Mouse (Mus musculus) E14TG2a.4 (cell line): ENCODE data around the gene Ntrk1.

Experiments
- H3K27me3 ChIP-seq: 2 replicates; pipeline ENCODE4 v1.6.1; 2014; ENCODE audit warnings: low read length, control low read depth; ENCODE audit not compliant: insufficient read depth
- H3K36me3 ChIP-seq: 2 replicates; pipeline ENCODE4 v1.6.1; 2014; ENCODE audit warnings: low read length, control low read depth; ENCODE audit not compliant: insufficient read depth
- H3K4me1 ChIP-seq: replicated peaks from 2 replicates; pipeline ENCODE4 v1.6.1; 2014; ENCODE audit warnings: low read depth, low read length, control low read depth
- H3K4me3 ChIP-seq: replicated peaks from 2 replicates; pipeline ENCODE4 v1.5.1; 2014; ENCODE audit warnings: mild to moderate bottlenecking, low read length
- H3K9me3 ChIP-seq: 2 replicates; pipeline ENCODE4 v1.6.1; 2014; ENCODE audit warnings: low read length, control low read depth
- CTCF ChIP-seq: conservative IDR thresholded peaks from 2 replicates; pipeline ENCODE4 v1.5.1; 2014; ENCODE audit warnings: low read length
- NANOG ChIP-seq: IDR thresholded peaks from 2 replicates; pipeline ENCODE4 v1.6.1; 2014; ENCODE audit warnings: borderline replicate concordance, low read length, mixed read lengths
- POU5F1 ChIP-seq: IDR thresholded peaks from 2 replicates; pipeline ENCODE4 v1.6.1; 2014; ENCODE audit warnings: low read length, borderline replicate concordance

The Ntrk1 gene

GRCm38 (mm10) chr3:87764506-87764905 lies 30.5 kb downstream of the Ntrk1 start:
- Histone ChIP-seq H3K4me1 (peaks cover 48% of the 10 kb centered on the region), H3K9me3 (no peaks in the 10 kb centered on the region), H3K27me3 (peaks cover 58% of the 10 kb centered on the region), H3K36me3 (no peaks in the 10 kb centered on the region), H3K4me3 (no peak overlapping the region)
- no peak for TF ChIP-seq NANOG
- no peak for TF ChIP-seq CTCF
- TF ChIP-seq POU5F1: no peak

- Histone ChIP-seq H3K27me3 (peaks cover 57% of the 10 kb centered on the region), H3K4me3 (0 out of 2 replicates have a peak overlapping the region, but pooled peaks have one; percentile 23), H3K4me1 (peaks cover 54% of the 10 kb centered on the region), H3K9me3 (no peaks in the 10 kb centered on the region), H3K36me3 (no peaks in the 10 kb centered on the region)
- no peak for TF ChIP-seq NANOG
- no peak for TF ChIP-seq CTCF
- TF ChIP-seq POU5F1: no peak
Measured at GRCm38 (mm10) chr3:87763683-87764289, 31.2 kb downstream of the Ntrk1 start.

GRCm38 (mm10) chr3:87763202-87763601 lies 31.8 kb downstream of the Ntrk1 start:
- peaks cover 58% of the 10 kb centered on the region for H3K4me1 ChIP-seq
- no peak overlapping the region for H3K4me3 ChIP-seq
- no peaks in the 10 kb centered on the region for H3K9me3 ChIP-seq
- peaks cover 54% of the 10 kb centered on the region for H3K27me3 ChIP-seq
- TF ChIP-seq CTCF (no peak), POU5F1 (no peak), NANOG (no peak)
- H3K36me3 ChIP-seq: no peaks in the 10 kb centered on the region

- Histone ChIP-seq H3K9me3 (no peaks in the 10 kb centered on the region), H3K4me3 (no peak overlapping the region), H3K27me3 (peaks cover 54% of the 10 kb centered on the region), H3K4me1 (peaks cover 65% of the 10 kb centered on the region), H3K36me3 (no peaks in the 10 kb centered on the region)
- TF ChIP-seq POU5F1: no peak
- TF ChIP-seq NANOG: no peak
- TF ChIP-seq CTCF: no peak
Measured at GRCm38 (mm10) chr3:87761408-87762375, 33.3 kb downstream of the Ntrk1 start.

GRCm38 (mm10) chr3:87758641-87759040 lies 36.3 kb downstream of the Ntrk1 start:
- TF ChIP-seq CTCF: no peak
- no peak for TF ChIP-seq POU5F1
- no peak for TF ChIP-seq NANOG
- H3K27me3 ChIP-seq: peaks cover 56% of the 10 kb centered on the region
- no peaks in the 10 kb centered on the region for H3K36me3 ChIP-seq
- H3K4me1 ChIP-seq: peaks cover 57% of the 10 kb centered on the region
- H3K4me3 ChIP-seq: no peak overlapping the region; the same call in 1 of the 2 replicates
- no peaks in the 10 kb centered on the region for H3K9me3 ChIP-seq

- H3K9me3 ChIP-seq: no peaks in the 10 kb centered on the region
- H3K27me3 ChIP-seq: peaks cover 73% of the 10 kb centered on the region
- peak overlapping the region; percentile 73 for H3K4me3 ChIP-seq
- TF ChIP-seq CTCF: no peak
- no peak for TF ChIP-seq POU5F1
- TF ChIP-seq NANOG: no peak
- H3K4me1 ChIP-seq: peaks cover 48% of the 10 kb centered on the region
- H3K36me3 ChIP-seq: no peaks in the 10 kb centered on the region
Measured at GRCm38 (mm10) chr3:87756488-87756887, 38.5 kb downstream of the Ntrk1 start.

- no peak for TF ChIP-seq POU5F1
- peak; percentile 60 for TF ChIP-seq CTCF
- TF ChIP-seq NANOG: no peak
- H3K36me3 ChIP-seq: no peaks in the 10 kb centered on the region
- peaks cover 78% of the 10 kb centered on the region for H3K27me3 ChIP-seq
- peaks cover 49% of the 10 kb centered on the region for H3K4me1 ChIP-seq
- H3K4me3 ChIP-seq: peak overlapping the region; percentile 73
- H3K9me3 ChIP-seq: no peaks in the 10 kb centered on the region
Measured at GRCm38 (mm10) chr3:87755964-87756363, 39.0 kb downstream of the Ntrk1 start.

- H3K4me3 ChIP-seq: no peak overlapping the region
- no peak for TF ChIP-seq CTCF
- TF ChIP-seq NANOG: no peak
- TF ChIP-seq POU5F1: no peak
- H3K27me3 ChIP-seq: peaks cover 86% of the 10 kb centered on the region
- no peaks in the 10 kb centered on the region for H3K9me3 ChIP-seq
- peaks cover 40% of the 10 kb centered on the region for H3K4me1 ChIP-seq
- no peaks in the 10 kb centered on the region for H3K36me3 ChIP-seq
Measured at GRCm38 (mm10) chr3:87753829-87754228, 41.1 kb downstream of the Ntrk1 start.
